Mouse (Mus musculus) layer of hippocampus, adult 18-20 months (tissue): ENCODE data around the gene Trp73. TPM values are rescaled to one million over a fixed set of nuclear protein-coding genes. Genes with fewer than 3 reads are reported as not detected.

ENCODE experiments used
- total RNA-seq, 2 experiments: library from RNA; stranded (reverse); gene quantifications; 2 replicates each; pipeline ENCODE4 v1.2.3; 2021

Trp73 gene
- total RNA-seq, 2 experiments from 2014 or later: 1.9 to 2.5 TPM

Other genes starting within 250 kb of the Trp73 start
- gene A430005L14Rik, start 183.0 kb downstream of the Trp73 start, total RNA-seq: 10 to 100 TPM; 24.6 to 25.5 TPM
- 10 to 100 TPM; 11.1 to 12.7 TPM for gene Dffb, start 165.1 kb downstream of the Trp73 start, total RNA-seq
- 10 to 100 TPM; 31.2 to 32.3 TPM for gene Cep104, start 165.0 kb downstream of the Trp73 start, total RNA-seq
- 10 to 100 TPM; 55.6 to 68.0 TPM for gene Lrrc47, start 128.5 kb downstream of the Trp73 start, total RNA-seq
- gene Smim1, start 114.0 kb downstream of the Trp73 start, total RNA-seq: 10 to 100 TPM; 10.3 to 12.5 TPM
- under 1 TPM; 0.59 to 0.66 TPM for gene Ccdc27, start 97.5 kb downstream of the Trp73 start, total RNA-seq
- gene Wrap73, start 2.2 kb upstream of the Trp73 start, total RNA-seq: 10 to 100 TPM; 30.0 to 35.8 TPM
- gene Tprgl, start 20.5 kb upstream of the Trp73 start, total RNA-seq: 100 to 1,000 TPM; 196 to 199 TPM
- 1 to 10 TPM; 2.8 to 7.3 TPM for gene Megf6, start 30.5 kb upstream of the Trp73 start, total RNA-seq
- under 1 TPM; 0.57 to 0.71 TPM for gene Arhgef16, start 161.5 kb upstream of the Trp73 start, total RNA-seq
- under 1 TPM in 1 of 2 experiments, not detected in 1; 0.53 TPM for gene B230104I21Rik, start 195.9 kb upstream of the Trp73 start, total RNA-seq